Mouse (Mus musculus) spleen, adult 2 months (tissue): Measurements from ENCODE around the gene Pigb.

Experiments used
- CTCF ChIP-seq: fragments of 200-500 bp; IDR thresholded peaks from 2 replicates; pipeline ENCODE4 v1.5.1; 2011; ENCODE audit warnings: mild to moderate bottlenecking, inconsistent platforms; ENCODE audit not compliant: insufficient read depth, insufficient read length, insufficient replicate concordance; ENCODE audit errors: extremely low read depth
- POLR2A ChIP-seq: fragments of 200-500 bp; IDR thresholded peaks from 2 replicates; pipeline ENCODE4 v1.6.1; 2011; ENCODE audit warnings: low read depth, low read length, inconsistent platforms

DNA sequence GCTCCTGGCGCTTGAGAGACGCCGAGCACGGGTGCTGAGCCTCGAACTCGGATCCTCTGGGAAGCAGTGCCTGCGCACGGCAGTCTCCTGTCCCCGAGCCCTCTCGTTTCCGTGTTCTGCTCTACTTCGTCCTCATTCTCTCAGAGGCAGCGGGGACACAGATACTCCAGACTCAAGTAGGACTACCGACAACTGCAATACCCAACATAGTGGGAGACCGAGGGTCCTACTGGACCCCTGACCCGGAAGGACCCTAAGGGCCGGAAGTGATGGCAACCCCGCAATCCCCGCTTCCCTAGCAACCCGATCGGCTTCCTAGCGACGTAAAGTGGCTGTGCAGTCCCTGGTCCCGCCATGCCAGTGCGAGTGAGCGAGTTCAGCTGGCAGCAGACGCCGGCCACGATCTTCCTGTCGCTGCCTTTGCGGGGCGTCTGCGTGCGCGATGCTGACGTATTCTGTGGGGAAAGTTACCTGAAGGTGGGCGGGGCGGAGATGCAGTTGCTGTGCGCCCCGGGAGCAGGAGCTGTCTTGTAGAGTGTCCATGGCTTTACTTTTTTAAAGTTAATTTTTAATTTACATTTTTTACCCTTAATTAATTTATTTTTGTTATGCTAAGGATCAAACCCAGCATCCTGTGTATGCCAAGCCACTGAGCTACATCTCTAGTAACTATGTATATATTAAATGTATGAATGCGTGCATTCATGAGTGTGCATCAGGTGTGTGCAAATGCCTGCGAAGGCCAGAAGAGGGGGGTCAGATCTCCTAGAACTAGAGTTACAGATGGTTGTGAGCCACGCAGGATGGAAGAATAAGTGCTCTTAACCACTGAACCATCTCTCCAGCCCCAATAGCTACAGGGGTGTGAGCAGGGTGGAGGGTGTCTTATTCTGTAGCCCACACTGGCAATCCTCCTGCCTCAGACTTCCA lies 81.4 kb downstream of the Pigb start, which contains the start of the genes Dyx1c1 and Gm44503:
- 0 out of 2 replicates have a peak, but pooled peaks have one; percentile 7 for TF ChIP-seq CTCF
- peak; percentile 22; the same call in 1 of the 2 replicates for TF ChIP-seq POLR2A
